Mouse (Mus musculus): ENCODE data around the gene Trpc5os.

The Trpc5os gene

GRCm38 (mm10) chrX:144456281-144456680, at the start of gene Trpc5os:
Gene Trpc5os, plus strand, starts transcription at chrX:144456581.
- DNase-seq (ENCODE audit: low read depth): no peak

DNA sequence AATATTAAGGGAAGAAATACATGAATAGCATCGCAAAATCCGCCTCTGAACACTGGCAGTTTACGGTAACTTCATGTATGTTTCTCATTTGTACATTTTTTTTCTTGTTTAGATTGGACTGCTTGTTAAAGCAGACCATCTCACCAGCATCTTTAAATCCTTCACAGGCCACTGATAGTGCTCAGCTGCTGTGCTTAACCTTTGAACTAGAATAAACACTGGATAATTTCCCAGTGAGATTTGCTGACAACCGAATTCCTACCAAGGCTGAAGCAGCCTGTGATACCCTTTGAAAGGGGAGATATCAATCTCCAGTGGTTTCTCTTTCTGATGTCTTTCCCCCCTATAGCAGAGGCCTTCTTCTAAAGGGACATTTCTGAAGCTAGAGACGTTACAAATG, 48.3 kb upstream of the Trpc5os start:
- DNase-seq (ENCODE audit: low read depth): no peak

DNA sequence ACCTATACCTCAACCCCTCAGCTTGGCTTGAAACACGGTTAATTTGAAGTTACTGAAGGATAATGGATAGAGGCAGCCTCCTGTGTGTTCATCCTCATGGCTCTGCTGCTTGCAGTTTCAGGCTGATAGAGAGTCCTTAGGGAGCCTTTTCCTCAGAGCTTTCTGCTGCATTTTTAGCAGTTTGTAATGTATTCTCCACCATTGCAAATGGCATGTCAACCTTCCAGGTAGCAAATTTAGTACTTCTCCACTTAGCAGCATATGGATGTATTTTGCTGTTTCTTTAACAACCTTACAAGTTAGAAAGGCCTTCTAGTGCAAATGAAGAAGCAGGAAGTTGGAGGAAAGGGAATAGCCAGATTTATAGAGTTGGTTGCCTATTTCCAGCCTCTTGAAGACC, 36.1 kb upstream of the Trpc5os start:
- DNase-seq (ENCODE audit: low read depth): no peak

DNA sequence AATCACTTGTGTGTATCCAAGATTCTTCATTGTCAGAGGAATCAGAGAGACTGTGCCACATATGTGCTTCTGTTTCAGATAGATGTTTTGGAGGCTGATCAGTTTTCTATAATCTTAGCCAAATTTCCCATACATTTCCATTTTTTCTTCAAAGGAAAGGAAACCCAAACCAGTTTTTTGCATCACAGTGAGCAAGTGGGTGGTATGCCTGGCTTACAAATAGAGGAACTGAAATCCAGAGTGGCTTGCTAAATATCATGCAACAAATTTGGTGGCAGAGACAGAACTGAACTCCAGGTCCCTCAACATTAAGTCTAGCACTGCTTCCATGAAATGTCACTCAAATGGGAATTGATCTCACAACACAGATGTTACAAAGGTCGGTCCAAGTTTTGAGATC, 35.3 kb upstream of the Trpc5os start:
- no peak for DNase-seq (ENCODE audit: low read depth)

DNA sequence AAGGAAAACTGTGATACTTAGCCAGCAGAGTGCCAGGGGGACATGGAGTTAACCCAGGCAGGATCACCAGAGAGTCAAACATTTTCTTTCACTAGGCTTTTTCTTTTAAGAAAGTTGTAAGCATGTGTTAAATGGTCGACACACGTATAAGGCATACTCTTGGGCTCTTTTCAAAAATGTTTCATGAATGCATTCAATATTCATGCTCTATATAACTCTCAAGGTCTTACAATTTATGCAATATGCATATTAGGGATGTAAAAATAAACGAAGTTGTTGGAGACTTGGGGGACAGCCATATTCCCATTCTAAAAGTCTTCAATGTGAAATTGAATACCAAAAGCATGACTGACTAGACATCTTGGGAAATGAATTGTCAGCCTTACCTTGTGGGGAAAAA, 32.5 kb upstream of the Trpc5os start:
- DNase-seq (ENCODE audit: low read depth): no peak

DNA sequence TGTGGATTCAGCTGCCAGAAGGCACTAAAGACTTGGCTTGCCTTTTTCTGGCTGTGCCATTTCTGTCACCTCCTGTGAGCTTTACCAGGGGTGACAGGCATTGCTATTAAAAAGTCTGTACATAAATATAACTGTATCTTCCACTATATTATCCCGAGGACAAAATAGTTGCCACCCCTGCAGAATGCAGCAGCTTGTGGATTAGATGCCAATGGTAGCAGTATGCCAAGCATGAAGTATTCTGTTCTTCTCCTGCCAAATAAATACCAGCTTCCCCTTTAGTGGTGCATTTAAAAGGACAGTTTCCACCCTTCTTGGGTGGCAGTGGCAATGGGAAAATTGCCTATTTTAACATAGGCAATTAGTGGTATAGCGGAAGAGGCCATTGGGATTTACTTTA, 8.0 kb downstream of the Trpc5os start:
- no peak for DNase-seq (ENCODE audit: low read depth)

GRCm38 (mm10) chrX:144491394-144491793, 35.0 kb downstream of the Trpc5os start:
- no peak for DNase-seq (ENCODE audit: low read depth)

GRCm38 (mm10) chrX:144523239-144523638, 66.9 kb downstream of the Trpc5os start:
- DNase-seq (ENCODE audit: low read depth): no peak

GRCm38 (mm10) chrX:144526042-144526441, 69.7 kb downstream of the Trpc5os start:
- DNase-seq (ENCODE audit: low read depth): no peak

All from fibroblast of lung, adult 2 months (primary cell).